Mouse (Mus musculus): ENCODE measurements around the gene Ctnnbip1. TPM values are rescaled to one million over a fixed set of nuclear protein-coding genes. Genes with fewer than 3 reads are reported as not detected.

Ctnnbip1 gene
- polyA plus RNA-seq, 1 experiment from 2014 or later, result 65.2 TPM

DNA sequence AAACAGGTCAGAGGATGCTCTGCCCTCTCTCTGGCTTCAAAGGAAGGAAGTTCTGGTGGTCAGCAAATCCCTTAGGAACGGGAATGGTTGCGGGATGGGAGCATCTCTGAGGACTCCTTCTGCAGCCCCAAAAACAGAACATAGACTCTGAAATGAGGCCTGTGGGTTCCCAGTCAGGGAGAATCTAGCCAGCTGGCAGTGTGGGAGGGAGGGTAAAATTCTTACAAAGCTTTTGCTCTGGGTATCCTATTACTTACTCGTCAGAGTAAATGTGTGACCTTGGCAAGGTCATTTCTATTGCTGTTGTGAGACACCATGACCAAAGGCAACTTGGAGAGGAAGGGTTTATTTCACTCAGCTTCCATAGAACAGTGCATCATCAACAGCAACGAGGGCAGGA, 43.4 kb downstream of the Ctnnbip1 start:
- DNase-seq (ENCODE audit: low spot score), result no peak
- no peaks in the 10 kb centered on the region for H3K27me3 ChIP-seq (ENCODE audit: control insufficient read depth, insufficient read depth, low read length)
- H3K4me2 ChIP-seq (replicated peaks; ENCODE audit: low read depth, low read length), result no peak overlapping the region
- peaks cover 10% of the 10 kb centered on the region; the same call in 1 of the 2 replicates for H3K4me1 ChIP-seq (replicated peaks; ENCODE audit: control insufficient read depth, insufficient read depth, low read length)
- ATAC-seq (ENCODE audit: low FRiP score), result no peak
- H3K9ac ChIP-seq (ENCODE audit: low read depth, low read length), result no peak overlapping the region
- H3K27ac ChIP-seq (ENCODE audit: low read depth, low read length), result no peak overlapping the region
- no peak overlapping the region for H3K4me3 ChIP-seq (ENCODE audit: low read depth, low read length)
- WGBS, result 88% methylated on average over 4 of the region's 4 CpGs
- H3K9me3 ChIP-seq (ENCODE audit: control insufficient read depth, low read length), result no peaks in the 10 kb centered on the region
- H3K36me3 ChIP-seq (ENCODE audit: control insufficient read depth, insufficient read depth, low read length), result peaks cover 3% of the 10 kb centered on the region; the same call in 1 of the 2 replicates

DNA sequence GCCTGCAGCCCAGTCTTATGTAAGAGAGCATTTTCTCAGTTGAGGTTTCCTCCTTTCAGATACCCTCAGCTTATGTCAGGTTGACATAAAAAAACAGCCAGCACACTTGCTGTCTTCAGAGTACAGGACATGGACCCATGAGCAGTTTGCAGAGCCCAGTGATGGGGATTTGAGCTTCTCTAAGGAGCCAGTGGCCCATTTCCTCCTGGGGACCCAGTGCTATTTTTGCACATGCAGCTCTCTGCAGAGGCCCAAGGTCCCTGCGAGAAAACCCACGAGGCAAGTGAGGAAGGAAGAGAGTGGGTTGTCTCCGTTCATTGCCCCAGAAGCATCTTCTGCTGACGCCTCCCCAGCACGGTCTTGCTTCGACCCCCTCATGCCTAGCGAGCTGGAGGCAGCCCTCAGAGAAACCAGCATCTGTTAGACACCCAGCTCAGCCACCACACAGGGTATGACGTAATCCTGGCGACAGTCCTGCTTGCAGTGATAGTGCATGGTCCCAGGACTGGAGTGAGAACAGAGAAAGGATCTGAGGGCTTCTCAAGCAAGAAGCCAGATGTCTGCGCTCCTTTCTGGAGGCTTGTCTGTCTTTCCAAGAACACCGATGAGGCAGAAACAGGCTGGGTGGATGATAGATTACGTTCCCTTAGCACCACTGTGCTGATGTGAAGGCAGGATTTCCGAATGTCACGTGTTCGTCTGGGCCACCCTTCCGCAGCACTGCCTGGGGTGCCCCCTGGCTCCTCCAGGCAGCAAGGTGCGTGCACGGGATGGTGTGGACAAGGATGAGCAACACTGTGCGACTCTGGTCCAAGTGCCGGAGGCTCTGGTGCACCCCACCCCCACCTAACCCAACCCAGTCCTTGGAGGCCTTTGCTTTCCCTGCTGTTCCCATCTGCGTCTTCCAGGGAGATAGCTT, 44.2 kb downstream of the Ctnnbip1 start:
- Histone ChIP-seq H3K4me2 (replicated peaks; ENCODE audit: low read depth, low read length) (peak overlapping the region; percentile 11; the same call in 1 of the 2 replicates), H3K9ac (ENCODE audit: low read depth, low read length) (peak overlapping the region; percentile 52; the same call in 1 of the 2 replicates), H3K4me3 (ENCODE audit: low read depth, low read length) (no peak overlapping the region; the same call in 1 of the 2 replicates), H3K4me1 (replicated peaks; ENCODE audit: control insufficient read depth, insufficient read depth, low read length) (peaks cover 10% of the 10 kb centered on the region; the same call in 1 of the 2 replicates), H3K9me3 (ENCODE audit: control insufficient read depth, low read length) (no peaks in the 10 kb centered on the region), H3K27me3 (ENCODE audit: control insufficient read depth, insufficient read depth, low read length) (no peaks in the 10 kb centered on the region), H3K36me3 (ENCODE audit: control insufficient read depth, insufficient read depth, low read length) (peaks cover 3% of the 10 kb centered on the region; the same call in 1 of the 2 replicates), H3K27ac (ENCODE audit: low read depth, low read length) (peak overlapping the region; percentile 90)
- ATAC-seq (ENCODE audit: low FRiP score) (peak; percentile 74), DNase-seq (ENCODE audit: low spot score) (no peak)
- WGBS, result 54% methylated on average over 21 of the region's 21 CpGs

DNA sequence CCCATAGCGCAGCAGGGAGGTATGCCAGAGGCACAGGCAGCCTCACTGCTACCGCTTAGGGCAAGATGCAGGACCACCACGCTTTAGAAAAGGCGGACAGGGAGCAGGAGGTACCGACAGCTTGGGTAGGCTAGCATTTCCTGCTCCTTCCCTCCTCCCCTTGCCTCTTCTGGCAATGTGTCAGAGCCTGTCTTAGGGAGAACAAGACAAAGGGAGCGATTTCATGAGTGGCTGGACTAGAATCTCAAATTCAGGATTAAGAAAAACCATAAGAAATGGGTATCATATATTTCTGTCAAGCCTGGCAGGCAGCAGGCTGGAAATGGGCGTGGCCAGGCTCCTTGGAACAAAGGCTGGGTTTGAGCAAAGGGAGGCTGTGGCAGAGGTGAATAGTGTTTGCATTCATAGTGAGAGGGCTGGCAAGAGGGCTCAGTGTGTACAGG, 44.9 kb downstream of the Ctnnbip1 start:
- H3K4me1 ChIP-seq (replicated peaks; ENCODE audit: control insufficient read depth, insufficient read depth, low read length), result peaks cover 10% of the 10 kb centered on the region; the same call in 1 of the 2 replicates
- peak overlapping the region; percentile 90 for H3K27ac ChIP-seq (ENCODE audit: low read depth, low read length)
- no peaks in the 10 kb centered on the region for H3K9me3 ChIP-seq (ENCODE audit: control insufficient read depth, low read length)
- ATAC-seq (ENCODE audit: low FRiP score), result peak; percentile 71
- H3K36me3 ChIP-seq (ENCODE audit: control insufficient read depth, insufficient read depth, low read length), result peaks cover 3% of the 10 kb centered on the region; the same call in 1 of the 2 replicates
- WGBS, result 27% methylated on average over 7 of the region's 7 CpGs
- no peaks in the 10 kb centered on the region for H3K27me3 ChIP-seq (ENCODE audit: control insufficient read depth, insufficient read depth, low read length)
- no peak overlapping the region; the same call in 1 of the 2 replicates for H3K4me3 ChIP-seq (ENCODE audit: low read depth, low read length)
- DNase-seq (ENCODE audit: low spot score), result peak; percentile 65
- H3K4me2 ChIP-seq (replicated peaks; ENCODE audit: low read depth, low read length), result 0 out of 2 replicates have a peak overlapping the region, but pooled peaks have one; percentile 11
- peak overlapping the region; percentile 52; the same call in 1 of the 2 replicates for H3K9ac ChIP-seq (ENCODE audit: low read depth, low read length)

DNA sequence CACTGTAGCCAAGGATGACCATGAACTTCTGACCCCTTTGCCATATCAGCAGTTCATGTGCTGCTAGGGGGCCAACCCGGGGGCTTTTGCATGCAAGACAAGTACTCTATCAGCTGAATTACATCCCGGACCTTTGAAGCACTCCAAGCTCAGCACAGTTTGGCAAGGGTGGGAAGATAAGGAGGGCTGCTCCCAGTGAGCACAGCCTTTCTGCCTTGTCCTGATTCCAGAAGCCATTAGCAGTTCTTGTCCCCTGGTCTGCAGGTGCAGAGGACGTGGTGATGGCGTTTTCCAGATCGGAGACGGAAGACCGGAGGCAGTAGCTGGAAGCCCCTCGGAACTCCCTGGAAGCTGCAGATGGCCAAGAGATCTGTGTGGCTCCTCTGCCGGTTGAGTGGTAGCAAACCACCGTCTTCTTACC, 45.9 kb downstream of the Ctnnbip1 start:
- DNase-seq (ENCODE audit: low spot score) (no peak), ATAC-seq (ENCODE audit: low FRiP score) (no peak)
- Histone ChIP-seq H3K9ac (ENCODE audit: low read depth, low read length) (no peak overlapping the region), H3K27ac (ENCODE audit: low read depth, low read length) (peak overlapping the region; percentile 90; the same call in 1 of the 2 replicates), H3K9me3 (ENCODE audit: control insufficient read depth, low read length) (no peaks in the 10 kb centered on the region), H3K27me3 (ENCODE audit: control insufficient read depth, insufficient read depth, low read length) (no peaks in the 10 kb centered on the region), H3K4me1 (replicated peaks; ENCODE audit: control insufficient read depth, insufficient read depth, low read length) (peaks cover 10% of the 10 kb centered on the region; the same call in 1 of the 2 replicates), H3K4me3 (ENCODE audit: low read depth, low read length) (no peak overlapping the region), H3K4me2 (replicated peaks; ENCODE audit: low read depth, low read length) (no peak overlapping the region), H3K36me3 (ENCODE audit: control insufficient read depth, insufficient read depth, low read length) (peaks cover 3% of the 10 kb centered on the region; the same call in 1 of the 2 replicates)
- 84% methylated on average over 10 of the region's 10 CpGs for WGBS

DNA sequence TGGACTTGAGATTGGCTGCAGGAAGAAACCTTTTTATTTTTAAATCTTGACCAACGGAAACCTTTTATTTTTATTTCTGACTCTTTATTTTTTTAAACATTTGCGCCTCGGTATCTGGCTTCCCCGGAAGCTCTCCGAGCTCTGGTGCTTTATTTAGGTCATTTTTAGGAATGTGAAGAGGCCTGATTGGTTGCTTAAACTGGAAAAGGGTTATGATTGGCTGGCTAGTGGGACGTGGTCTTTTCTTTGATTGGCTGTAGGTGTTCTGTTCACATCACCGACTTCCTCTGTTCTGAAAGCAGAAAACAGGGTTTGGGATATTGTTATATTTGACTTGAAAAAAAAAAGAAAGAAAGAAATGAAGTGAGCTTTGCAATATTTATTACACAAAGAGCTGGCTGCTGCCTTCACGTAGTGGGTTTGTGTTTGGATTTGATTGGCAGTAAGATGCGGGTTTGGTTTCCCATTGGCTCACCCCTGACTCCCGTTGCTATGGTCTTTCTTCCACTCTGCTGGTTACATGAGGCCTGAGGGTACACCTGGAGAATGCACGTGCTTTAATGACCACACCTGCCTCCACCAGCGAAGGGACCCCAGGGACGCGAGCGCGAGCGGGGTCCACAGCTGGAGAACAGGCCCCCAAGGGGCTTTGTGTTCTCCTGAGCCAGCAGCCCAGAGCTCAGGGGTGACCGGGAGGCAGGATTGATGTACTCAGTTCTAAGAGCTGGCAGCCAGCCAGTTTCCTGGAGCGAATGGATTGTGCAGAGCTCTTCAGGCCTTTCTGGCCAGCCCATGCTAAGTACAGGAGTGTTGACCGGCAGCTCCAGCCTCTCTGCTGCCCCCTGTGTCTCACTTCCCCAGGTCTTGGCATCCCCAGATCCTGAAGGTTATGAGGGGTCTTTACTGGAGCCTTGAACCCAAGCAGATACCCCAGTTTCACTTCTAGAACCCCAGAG, 46.7 kb downstream of the Ctnnbip1 start:
- peak overlapping the region; percentile 56 for H3K27ac ChIP-seq (ENCODE audit: low read depth, low read length)
- no peaks in the 10 kb centered on the region for H3K9me3 ChIP-seq (ENCODE audit: control insufficient read depth, low read length)
- WGBS, result 62% methylated on average over 20 of the region's 20 CpGs
- no peak overlapping the region for H3K9ac ChIP-seq (ENCODE audit: low read depth, low read length)
- peaks cover 10% of the 10 kb centered on the region; the same call in 1 of the 2 replicates for H3K4me1 ChIP-seq (replicated peaks; ENCODE audit: control insufficient read depth, insufficient read depth, low read length)
- DNase-seq (ENCODE audit: low spot score) (peak; percentile 73), ATAC-seq (ENCODE audit: low FRiP score) (peak; percentile 57)
- no peak overlapping the region for H3K4me2 ChIP-seq (replicated peaks; ENCODE audit: low read depth, low read length)
- H3K27me3 ChIP-seq (ENCODE audit: control insufficient read depth, insufficient read depth, low read length), result no peaks in the 10 kb centered on the region
- H3K36me3 ChIP-seq (ENCODE audit: control insufficient read depth, insufficient read depth, low read length), result no peaks in the 10 kb centered on the region
- no peak overlapping the region for H3K4me3 ChIP-seq (ENCODE audit: low read depth, low read length)

DNA sequence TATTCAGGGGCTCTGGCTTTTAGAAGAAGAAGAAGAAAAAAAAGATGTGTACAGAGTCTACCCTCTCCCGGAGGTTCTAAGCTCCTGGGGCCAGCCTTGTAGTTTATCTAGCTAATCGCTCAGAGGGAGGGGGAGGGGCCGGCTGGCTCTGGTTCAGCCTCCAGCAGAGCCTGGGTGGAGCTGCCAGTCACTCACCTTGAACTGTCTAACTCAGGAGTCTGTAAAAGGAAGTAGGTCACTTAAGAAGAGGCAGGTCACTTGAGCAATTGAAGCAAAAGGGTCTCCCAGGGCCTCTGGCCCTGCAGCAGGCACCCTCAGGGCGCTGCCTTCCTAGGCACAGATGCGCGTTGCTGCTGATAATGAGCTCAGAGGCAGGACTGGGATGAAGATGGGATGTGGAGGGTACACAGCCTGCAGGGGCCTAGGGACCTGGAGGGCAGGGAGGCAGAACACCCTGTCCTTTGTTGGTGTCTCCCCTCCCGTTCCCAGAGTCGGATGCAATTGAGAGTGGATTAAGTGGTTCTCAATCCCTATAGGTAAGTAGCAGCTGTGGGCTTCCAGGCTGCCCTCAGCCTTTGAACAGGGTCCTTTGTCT, 49.5 kb downstream of the Ctnnbip1 start:
- no peak overlapping the region for H3K9ac ChIP-seq (ENCODE audit: low read depth, low read length)
- 19% methylated on average over 8 of the region's 8 CpGs for WGBS
- no peaks in the 10 kb centered on the region for H3K36me3 ChIP-seq (ENCODE audit: control insufficient read depth, insufficient read depth, low read length)
- H3K4me3 ChIP-seq (ENCODE audit: low read depth, low read length), result no peak overlapping the region
- no peaks in the 10 kb centered on the region for H3K9me3 ChIP-seq (ENCODE audit: control insufficient read depth, low read length)
- ATAC-seq (ENCODE audit: low FRiP score) (0 out of 2 replicates have a peak, but pooled peaks have one; percentile 15), DNase-seq (ENCODE audit: low spot score) (peak; percentile 39)
- H3K27ac ChIP-seq (ENCODE audit: low read depth, low read length), result peak overlapping the region; percentile 64
- H3K4me1 ChIP-seq (replicated peaks; ENCODE audit: control insufficient read depth, insufficient read depth, low read length), result peaks cover 7% of the 10 kb centered on the region; the same call in 1 of the 2 replicates
- no peaks in the 10 kb centered on the region for H3K27me3 ChIP-seq (ENCODE audit: control insufficient read depth, insufficient read depth, low read length)
- H3K4me2 ChIP-seq (replicated peaks; ENCODE audit: low read depth, low read length), result no peak overlapping the region

DNA sequence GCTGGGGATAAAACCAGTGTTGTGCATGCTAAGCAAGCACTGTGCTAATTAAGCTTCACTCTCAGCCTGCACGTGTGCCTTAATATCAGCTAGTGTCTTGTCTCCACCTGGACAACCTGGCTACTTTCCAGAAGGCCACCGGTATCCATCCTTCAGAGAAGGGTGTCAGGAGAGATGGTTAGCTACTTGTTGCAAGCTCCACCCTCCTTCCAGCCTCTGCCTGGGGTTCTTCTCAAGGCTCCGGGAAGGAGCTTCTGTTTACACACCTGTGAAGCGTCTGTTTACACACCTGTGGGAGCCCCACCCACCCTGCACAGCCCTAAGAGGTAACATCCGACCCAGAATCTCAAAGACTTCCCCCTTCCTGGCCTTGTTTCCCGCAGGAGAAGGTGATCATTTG, 50.6 kb downstream of the Ctnnbip1 start:
- H3K4me1 ChIP-seq (replicated peaks; ENCODE audit: control insufficient read depth, insufficient read depth, low read length), result no peaks in the 10 kb centered on the region; the same call in 1 of the 2 replicates
- WGBS, result 65% methylated on average over 6 of the region's 6 CpGs
- H3K36me3 ChIP-seq (ENCODE audit: control insufficient read depth, insufficient read depth, low read length), result no peaks in the 10 kb centered on the region
- H3K27me3 ChIP-seq (ENCODE audit: control insufficient read depth, insufficient read depth, low read length), result no peaks in the 10 kb centered on the region
- no peak overlapping the region for H3K4me2 ChIP-seq (replicated peaks; ENCODE audit: low read depth, low read length)
- no peak overlapping the region for H3K9ac ChIP-seq (ENCODE audit: low read depth, low read length)
- H3K27ac ChIP-seq (ENCODE audit: low read depth, low read length), result no peak overlapping the region
- no peak for ATAC-seq (ENCODE audit: low FRiP score)
- H3K9me3 ChIP-seq (ENCODE audit: control insufficient read depth, low read length), result no peaks in the 10 kb centered on the region
- DNase-seq (ENCODE audit: low spot score), result no peak
- no peak overlapping the region for H3K4me3 ChIP-seq (ENCODE audit: low read depth, low read length)
